Mouse (Mus musculus) heart, adult 2 months (tissue): ENCODE measurements around the gene Gm49337. TPM values are rescaled to one million over a fixed set of nuclear protein-coding genes. Genes with fewer than 3 reads are reported as not detected.

Experiments used
- DNase-seq, 2 experiments: peaks; one replicate each; pipeline ENCODE4 v3.0.0; 2021
- H3K27ac ChIP-seq: fragments of 200-600 bp; 2 replicates; pipeline ENCODE4 v1.8.1; 2022
- H3K27me3 ChIP-seq: fragments of 200-500 bp; 2 replicates; pipeline ENCODE4 v1.6.1; 2012; ENCODE audit warnings: mild to moderate bottlenecking, low read length, inconsistent platforms, mixed read lengths; ENCODE audit not compliant: control insufficient read depth, insufficient read depth
- H3K36me3 ChIP-seq: fragments of 200-500 bp; 2 replicates; pipeline ENCODE4 v1.6.1; 2012; ENCODE audit warnings: low read length, inconsistent platforms; ENCODE audit not compliant: control insufficient read depth, insufficient read depth
- H3K4me1 ChIP-seq: fragments of 200-500 bp; 2 replicates; pipeline ENCODE4 v1.6.1; 2011; ENCODE audit warnings: low read length; ENCODE audit not compliant: control insufficient read depth, insufficient read depth
- H3K4me3 ChIP-seq: fragments of 200-600 bp; 2 replicates; pipeline ENCODE4 v1.8.1; 2022
- H3K79me2 ChIP-seq: fragments of 200-500 bp; replicated peaks from 2 replicates; pipeline ENCODE4 v1.6.1; 2012; ENCODE audit warnings: mild to moderate bottlenecking, inconsistent platforms, low read length, moderate library complexity, mixed read lengths; ENCODE audit not compliant: control insufficient read depth, insufficient read depth
- H3K9ac ChIP-seq: fragments of 200-500 bp; 2 replicates; pipeline ENCODE4 v1.6.1; 2012; ENCODE audit warnings: low read depth, mild to moderate bottlenecking, control low read depth, inconsistent platforms, low read length, mixed read lengths
- CTCF ChIP-seq: fragments of 200-600 bp; IDR thresholded peaks from 2 replicates; pipeline ENCODE4 v1.8.1; 2022; ENCODE audit warnings: antibody characterized with exemption, mild to moderate bottlenecking, moderate library complexity
- EP300 ChIP-seq: fragments of 200-500 bp; IDR thresholded peaks from 2 replicates; pipeline ENCODE4 v1.6.1; 2011; ENCODE audit warnings: low read depth, low read length, control low read depth; ENCODE audit not compliant: insufficient read depth
- POLR2A ChIP-seq: fragments of 200-500 bp; IDR thresholded peaks from 2 replicates; pipeline ENCODE4 v1.6.1; 2011; ENCODE audit warnings: mild to moderate bottlenecking, low read depth, low read length, control low read depth; ENCODE audit not compliant: insufficient read depth
- WGBS: fragments of 180-500 bp; shearing (Covaris S2); methylation state at CpG from one replicate; pipeline ENCODE4 v1.1.7; 2018; 5-methylcytosine and 5-hydroxymethylcytosine counted together
- intact Hi-C: fragments of 180-260 bp; cut with DNase I; formaldehyde crosslinking; loops from one replicate; pipeline ENCODE4 v1.15.1; 2025
- polyA plus RNA-seq: library from polyadenylated mRNA; depleted of rRNA; stranded (reverse); fragments of >200 nt; gene quantifications from 2 replicates; pipeline ENCODE4 v1.2.3, GENCODE M21; 2012
- total RNA-seq, 2 experiments: library from RNA; stranded (reverse); gene quantifications; 2 replicates each; pipeline ENCODE4 v1.2.3; 2021

The Gm49337 gene
- total and polyA plus RNA-seq, 3 experiments: 0.16 to 0.37 TPM; not detected in 1

DNA sequence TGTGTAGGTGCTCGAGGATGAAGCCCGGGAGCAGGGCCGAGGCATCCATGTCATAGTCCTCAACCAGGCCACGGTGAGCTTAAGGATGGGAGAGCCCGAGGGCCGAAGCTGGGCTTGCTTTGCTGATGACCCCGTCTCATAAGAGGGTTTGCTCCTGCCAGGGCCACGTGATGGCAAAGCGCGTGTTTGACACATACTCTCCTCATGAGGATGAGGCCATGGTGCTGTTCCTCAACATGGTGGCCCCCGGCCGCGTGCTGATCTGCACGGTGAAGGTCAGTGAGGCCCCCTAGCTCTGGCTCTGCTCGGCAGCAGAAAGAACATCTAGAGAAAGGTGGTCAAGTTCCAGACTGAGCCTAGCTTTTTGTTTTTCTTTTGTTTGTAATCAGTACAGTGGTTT lies 20.5 kb upstream of the Gm49337 start:
- H3K27me3 ChIP-seq: no peaks in the 10 kb centered on the region
- TF ChIP-seq POLR2A: no peak
- no peak for TF ChIP-seq CTCF
- no peak for TF ChIP-seq EP300
- no peaks in the 10 kb centered on the region for H3K36me3 ChIP-seq
- no peak overlapping the region for H3K27ac ChIP-seq
- 0 out of 2 replicates have a peak, but pooled peaks cover 2% of the 10 kb centered on the region for H3K79me2 ChIP-seq
- no peak for DNase-seq
- intact Hi-C loops: no loop called here
- H3K4me1 ChIP-seq: peaks cover 2% of the 10 kb centered on the region
- 92% methylated on average over 15 of the region's 15 CpGs for WGBS
- H3K9ac ChIP-seq: no peak overlapping the region
- no peak overlapping the region for H3K4me3 ChIP-seq

GRCm38 (mm10) chr4:116157882-116158281 lies 15.3 kb upstream of the Gm49337 start:
- H3K36me3 ChIP-seq: no peaks in the 10 kb centered on the region

GRCm38 (mm10) chr4:116159912-116160311 lies 13.3 kb upstream of the Gm49337 start:
- 52% methylated on average over 3 of the region's 3 CpGs for WGBS
- H3K27ac ChIP-seq: no peak overlapping the region
- peaks cover 7% of the 10 kb centered on the region for H3K4me1 ChIP-seq
- H3K27me3 ChIP-seq: no peaks in the 10 kb centered on the region
- intact Hi-C loops: no loop called here
- H3K36me3 ChIP-seq: no peaks in the 10 kb centered on the region
- H3K4me3 ChIP-seq: no peak overlapping the region
- DNase-seq: no peak
- no peak overlapping the region for H3K9ac ChIP-seq
- TF ChIP-seq POLR2A (no peak), CTCF (peak; percentile 59), EP300 (no peak)
- H3K79me2 ChIP-seq: no peaks in the 10 kb centered on the region

More at GRCm38 (mm10) chr4:116157882-116158281, 15.3 kb upstream of the Gm49337 start:
- Histone ChIP-seq H3K27me3 (no peaks in the 10 kb centered on the region), H3K27ac (no peak overlapping the region), H3K4me3 (no peak overlapping the region), H3K79me2 (no peaks in the 10 kb centered on the region), H3K4me1 (peaks cover 7% of the 10 kb centered on the region), H3K9ac (no peak overlapping the region)
- TF ChIP-seq POLR2A (no peak), CTCF (no peak), EP300 (no peak)
- WGBS: 86% methylated on average over 2 of the region's 2 CpGs
- no peak for DNase-seq
- intact Hi-C loops: no loop called here

- H3K27ac ChIP-seq: no peak overlapping the region
- H3K4me3 ChIP-seq: no peak overlapping the region
- H3K4me1 ChIP-seq: peaks cover 7% of the 10 kb centered on the region
- no peak overlapping the region for H3K9ac ChIP-seq
- intact Hi-C loops: no loop called here
- H3K27me3 ChIP-seq: no peaks in the 10 kb centered on the region
- H3K79me2 ChIP-seq: no peaks in the 10 kb centered on the region
- DNase-seq: no peak
- TF ChIP-seq POLR2A (no peak), CTCF (no peak), EP300 (no peak)
- WGBS: 31% methylated on average over 3 of the region's 3 CpGs
- H3K36me3 ChIP-seq: no peaks in the 10 kb centered on the region
Measured at GRCm38 (mm10) chr4:116160769-116161168, 12.4 kb upstream of the Gm49337 start.

DNA sequence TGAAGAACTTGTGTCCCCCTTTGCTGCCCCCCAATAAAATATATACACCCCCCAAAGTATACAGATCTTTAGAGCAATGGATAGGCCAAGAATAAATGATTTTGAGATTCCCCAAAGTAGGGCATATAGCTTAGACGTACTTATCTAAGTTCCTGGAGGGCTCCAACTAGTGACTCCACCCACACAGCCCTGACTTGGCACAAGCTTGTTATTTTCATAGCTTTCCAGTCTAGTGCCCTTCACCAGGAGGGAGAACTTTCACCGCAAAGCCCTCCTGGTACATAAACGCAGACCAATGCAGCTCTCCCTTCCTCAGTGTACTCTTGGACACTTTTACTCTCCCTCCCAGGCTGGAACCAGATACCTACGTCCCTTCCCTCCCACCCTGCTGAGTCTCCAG lies 11.0 kb upstream of the Gm49337 start:
- Histone ChIP-seq H3K27ac (no peak overlapping the region), H3K79me2 (no peaks in the 10 kb centered on the region), H3K4me3 (no peak overlapping the region), H3K4me1 (peaks cover 7% of the 10 kb centered on the region), H3K36me3 (no peaks in the 10 kb centered on the region), H3K27me3 (no peaks in the 10 kb centered on the region), H3K9ac (no peak overlapping the region)
- 41% methylated on average over 4 of the region's 4 CpGs for WGBS
- no peak for DNase-seq
- intact Hi-C loops: no loop called here
- TF ChIP-seq EP300: no peak
- TF ChIP-seq POLR2A: no peak
- no peak for TF ChIP-seq CTCF

DNA sequence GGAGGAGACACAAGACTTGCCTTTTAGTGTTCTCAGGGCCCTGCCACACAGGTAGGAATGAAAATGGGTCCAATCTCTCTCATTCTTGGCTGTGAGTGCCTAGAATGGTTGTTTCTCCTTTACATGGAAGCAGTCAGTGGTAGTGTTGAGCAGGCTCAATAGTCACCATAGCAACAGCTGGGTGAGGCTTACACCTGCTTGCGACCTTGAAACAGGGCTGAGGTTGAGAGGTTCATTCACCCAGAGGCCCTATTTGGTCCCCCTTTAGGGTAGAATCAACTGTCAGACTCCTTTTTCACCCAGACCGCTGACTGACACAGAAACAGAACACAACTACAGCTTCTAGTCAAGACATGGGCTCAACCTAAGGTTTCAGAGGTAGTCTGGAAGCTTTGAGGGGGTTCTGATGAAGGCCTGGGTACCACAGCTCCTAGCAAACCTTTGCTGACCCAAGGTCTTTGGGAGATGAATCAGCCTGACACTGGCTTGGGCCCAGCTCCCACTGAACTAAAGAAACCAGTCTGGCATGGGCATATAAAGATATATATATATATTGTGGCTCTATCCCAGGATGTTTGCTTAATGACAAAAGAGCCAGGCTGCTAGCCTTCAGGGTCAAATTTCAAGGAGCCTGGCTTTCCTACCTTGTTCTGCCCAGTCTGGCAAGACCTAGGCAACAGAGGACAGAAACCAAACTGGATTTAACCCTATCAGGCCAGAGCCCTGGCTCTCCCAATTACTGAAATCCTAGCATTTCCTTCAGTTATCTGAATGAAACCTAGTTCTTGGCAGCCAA lies 8.2 kb upstream of the Gm49337 start:
- 84% methylated on average over 2 of the region's 2 CpGs for WGBS
- no peaks in the 10 kb centered on the region for H3K36me3 ChIP-seq
- no peak overlapping the region for H3K4me3 ChIP-seq
- intact Hi-C loops: no loop called here
- no peak overlapping the region for H3K9ac ChIP-seq
- TF ChIP-seq EP300 (no peak), CTCF (no peak), POLR2A (no peak)
- no peaks in the 10 kb centered on the region for H3K79me2 ChIP-seq
- no peak overlapping the region for H3K27ac ChIP-seq
- DNase-seq: no peak
- no peaks in the 10 kb centered on the region for H3K27me3 ChIP-seq
- peaks cover 10% of the 10 kb centered on the region for H3K4me1 ChIP-seq
